Mouse (Mus musculus) testis, postnatal 14 days (tissue): Measurements from ENCODE around the gene Atp6v1a.
A peak's percentile ranks its signal among the peaks of the same experiment; 100 is the strongest.

ENCODE experiments used
- DNase-seq: peaks from one replicate; pipeline ENCODE4 v3.0.0; 2021; ENCODE audit warnings: low spot score

The Atp6v1a gene

GRCm38 (mm10) chr16:44061341-44061740 lies 78.2 kb downstream of the Atp6v1a start:
- no peak for DNase-seq

- DNase-seq, result no peak
Observed at GRCm38 (mm10) chr16:44060604-44061286, 78.8 kb downstream of the Atp6v1a start.

GRCm38 (mm10) chr16:44058745-44059144 lies 80.8 kb downstream of the Atp6v1a start:
- DNase-seq, result peak; percentile 24

GRCm38 (mm10) chr16:44055766-44056165 lies 83.7 kb downstream of the Atp6v1a start:
- DNase-seq, result peak; percentile 65

- DNase-seq, result no peak
Observed at GRCm38 (mm10) chr16:44053265-44053664, 86.2 kb downstream of the Atp6v1a start.

GRCm38 (mm10) chr16:44052390-44052789 lies 87.1 kb downstream of the Atp6v1a start:
- no peak for DNase-seq

- DNase-seq, result no peak
Observed at GRCm38 (mm10) chr16:44050139-44050538, 89.4 kb downstream of the Atp6v1a start.

GRCm38 (mm10) chr16:44039112-44039511 lies 100.4 kb downstream of the Atp6v1a start:
- DNase-seq, result no peak
